Mouse (Mus musculus): ENCODE data around the gene Impg1.
A peak's percentile ranks its signal among the peaks of the same experiment; 100 is the strongest.

Impg1 gene

DNA sequence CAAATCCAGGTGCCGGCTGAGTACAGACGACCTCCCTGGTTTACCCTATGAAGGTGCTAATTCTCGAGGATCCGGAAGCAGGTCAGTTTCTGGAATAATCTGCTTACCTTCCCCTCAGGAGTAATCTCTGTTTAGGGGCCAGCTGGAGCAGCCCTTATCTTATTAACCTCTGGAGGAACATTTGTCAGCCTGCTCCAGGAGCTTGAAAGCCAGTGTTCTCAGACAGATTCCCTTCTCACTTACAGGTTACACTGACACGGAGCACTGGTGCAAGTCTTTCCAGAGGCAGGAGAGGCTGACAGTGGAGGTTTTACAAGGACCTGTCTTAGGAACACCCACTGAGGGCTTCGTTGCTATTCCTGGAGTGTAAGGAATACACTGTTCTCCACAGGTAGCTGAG is at the start of gene Impg1:
Impg1 (minus strand) TSS at position 101 of the 400 bp plus-strand sequence.
- DNase-seq, result no peak

GRCm38 (mm10) chr9:80509464-80510153 is 44.3 kb upstream of the Impg1 start:
- DNase-seq, result no peak

DNA sequence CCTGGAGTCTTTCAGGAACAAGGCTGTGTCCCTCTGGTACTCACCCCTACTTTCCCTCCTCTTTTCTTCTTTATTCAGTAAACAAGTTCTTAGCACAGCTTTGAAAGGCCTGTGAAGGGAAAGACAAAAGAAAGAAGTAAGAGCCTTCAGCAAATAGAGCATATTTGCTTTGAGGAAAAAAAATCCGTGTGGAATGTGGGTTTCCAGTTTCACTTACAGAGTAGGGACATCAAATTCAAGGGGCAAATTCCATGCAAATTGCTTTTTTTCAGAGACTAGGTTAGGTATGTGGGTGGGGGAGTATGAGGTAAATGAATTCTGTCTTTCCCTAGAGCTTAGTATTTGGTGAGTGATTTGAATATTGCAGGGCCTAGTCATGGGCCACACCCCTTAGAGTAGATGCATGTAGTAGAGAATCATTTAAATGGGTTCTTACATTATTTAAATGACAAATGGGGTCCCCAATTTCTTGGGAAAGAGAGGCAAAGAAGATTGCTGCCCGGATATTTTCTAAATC is 39.3 kb upstream of the Impg1 start:
- DNase-seq, result no peak

GRCm38 (mm10) chr9:80491591-80491990 is 26.3 kb upstream of the Impg1 start:
- no peak for DNase-seq

DNA sequence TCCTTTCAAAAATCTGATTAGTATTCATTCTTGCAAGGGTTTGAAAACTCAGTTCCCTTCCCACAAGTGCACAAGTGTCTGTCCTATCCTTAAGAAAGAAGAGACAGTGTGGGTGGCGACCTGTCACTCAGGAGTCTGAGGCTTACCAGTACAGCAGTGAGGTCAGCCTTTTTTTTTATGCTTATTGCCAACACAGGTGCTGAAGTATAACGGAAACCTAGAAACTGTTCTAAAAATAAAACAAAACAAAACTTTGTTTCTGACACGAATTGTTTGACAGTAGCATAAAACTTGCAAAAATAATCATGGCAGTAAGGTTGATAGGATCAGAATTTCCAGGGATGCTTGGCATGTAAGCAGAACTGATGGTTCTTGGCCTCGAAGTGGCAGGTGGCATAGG is 4.9 kb downstream of the Impg1 start:
- DNase-seq, result no peak

GRCm38 (mm10) chr9:80450467-80451261 is 14.6 kb downstream of the Impg1 start:
- no peak for DNase-seq

DNA sequence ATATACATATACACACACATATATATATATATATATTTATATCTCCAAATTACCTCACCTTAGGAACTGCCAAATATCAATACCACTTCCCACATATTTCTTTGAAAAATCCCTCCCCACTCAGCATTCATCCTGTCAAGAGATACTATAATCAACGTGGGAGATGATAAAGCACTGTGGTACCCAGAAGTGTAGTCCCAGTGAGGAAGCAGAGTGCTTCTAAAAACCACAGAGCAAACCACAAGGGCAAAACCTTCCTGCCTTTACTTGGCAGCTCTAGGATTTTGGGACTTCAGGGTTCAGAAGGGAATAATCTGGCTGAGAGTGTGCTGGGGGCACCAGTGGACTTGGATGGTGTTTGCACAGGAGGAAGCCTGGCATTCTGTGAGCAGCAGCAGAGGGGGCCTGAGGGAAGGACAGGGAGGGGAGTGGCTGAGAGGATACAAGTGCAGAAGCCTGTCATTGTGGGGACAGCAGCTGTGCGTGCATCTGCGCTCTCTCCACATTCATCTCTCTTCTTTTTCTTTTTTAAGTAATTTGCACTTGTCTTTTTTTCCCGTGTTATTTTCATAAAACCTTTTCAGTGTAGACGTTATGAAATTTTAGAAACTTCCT is 24.1 kb downstream of the Impg1 start:
- DNase-seq, result no peak

GRCm38 (mm10) chr9:80391404-80391803 is 73.9 kb downstream of the Impg1 start:
- DNase-seq, result no peak

- no peak for DNase-seq
Measured at GRCm38 (mm10) chr9:80391002-80391401, 74.3 kb downstream of the Impg1 start.

GRCm38 (mm10) chr9:80387890-80388289 is 77.4 kb downstream of the Impg1 start:
- no peak for DNase-seq

DNA sequence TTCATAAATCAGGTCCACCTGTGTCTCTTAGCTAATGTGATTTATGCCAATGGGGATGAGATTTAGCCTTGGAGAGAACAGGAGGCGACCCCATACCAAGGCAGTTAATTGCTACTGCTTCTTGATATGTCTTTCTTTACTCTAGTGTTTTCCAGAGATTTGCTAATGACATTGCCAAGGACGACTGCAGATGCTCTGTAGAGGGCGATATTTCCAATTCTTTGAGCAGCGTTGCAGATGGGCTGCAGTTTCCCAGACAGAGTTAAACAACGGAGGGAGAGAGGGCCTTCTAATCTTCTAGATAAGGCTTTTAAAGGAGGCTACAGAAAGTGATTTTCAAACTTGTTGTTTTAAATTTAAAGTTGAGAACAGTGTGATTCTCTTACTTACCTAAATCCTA is 78.8 kb downstream of the Impg1 start:
- DNase-seq, result no peak

GRCm38 (mm10) chr9:80386000-80386399 is 79.3 kb downstream of the Impg1 start:
- DNase-seq, result peak; percentile 21

DNA sequence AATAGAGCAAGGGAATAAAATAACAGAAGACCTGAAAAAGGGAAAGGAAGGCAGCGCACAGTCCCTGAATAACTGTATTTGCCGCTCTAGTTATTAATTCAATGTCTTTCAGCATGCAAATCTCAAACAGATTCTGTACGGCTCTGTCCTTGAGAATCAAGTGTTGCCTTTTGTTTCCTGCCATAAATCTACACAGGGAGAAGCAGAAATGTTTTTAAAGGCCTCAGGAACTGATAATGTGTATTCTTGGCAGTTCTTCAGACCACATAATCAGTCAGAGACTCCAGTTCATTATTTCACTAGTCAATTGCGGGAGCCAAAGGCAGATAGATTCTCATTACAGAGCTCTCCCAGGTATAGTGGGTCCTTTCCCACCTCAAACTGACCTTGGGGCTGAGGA is 82.6 kb downstream of the Impg1 start:
- no peak for DNase-seq

GRCm38 (mm10) chr9:80380078-80380645 is 85.1 kb downstream of the Impg1 start:
- DNase-seq, result no peak

GRCm38 (mm10) chr9:80374100-80374499 is 91.2 kb downstream of the Impg1 start:
- no peak for DNase-seq

- DNase-seq, result no peak
Measured at GRCm38 (mm10) chr9:80373304-80373739, 92.0 kb downstream of the Impg1 start.

- no peak for DNase-seq
Measured at GRCm38 (mm10) chr9:80368636-80369035, 96.6 kb downstream of the Impg1 start.

- no peak for DNase-seq
Measured at GRCm38 (mm10) chr9:80367520-80368204, 97.6 kb downstream of the Impg1 start.

GRCm38 (mm10) chr9:80360063-80360462 is 105.2 kb downstream of the Impg1 start:
- no peak for DNase-seq

DNA sequence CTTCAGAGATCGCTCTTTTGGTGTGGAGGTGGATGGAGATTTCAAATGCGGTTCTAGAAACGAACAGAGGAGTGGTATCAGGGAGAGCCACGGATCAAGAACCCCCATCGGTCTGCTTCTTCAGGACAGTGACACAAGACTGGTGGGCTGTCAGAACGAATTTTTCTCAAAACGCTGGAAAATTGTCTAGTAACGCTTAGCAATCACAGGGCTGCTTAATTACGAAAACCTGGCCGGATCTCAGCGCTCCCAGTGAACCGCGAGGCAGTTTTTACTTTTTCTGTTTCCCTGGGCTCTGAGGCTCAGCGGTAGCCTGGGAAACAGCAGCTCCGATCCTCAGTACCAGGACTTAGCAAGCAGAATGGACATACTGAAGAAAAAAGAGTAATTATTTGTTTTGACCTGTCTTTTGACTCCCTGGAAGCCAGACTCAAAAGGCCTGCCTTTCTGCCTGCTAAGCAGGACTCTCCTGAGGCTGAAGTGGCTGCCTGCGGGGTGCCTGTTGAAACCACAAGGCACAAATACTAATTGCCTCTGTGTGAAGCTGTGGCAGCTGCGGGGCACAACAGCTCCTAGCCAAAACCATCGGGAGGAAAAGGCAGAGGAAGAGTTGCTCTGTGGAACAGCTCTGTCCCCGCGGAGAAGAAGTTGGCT is 113.5 kb downstream of the Impg1 start:
- no peak for DNase-seq

- no peak for DNase-seq
Measured at GRCm38 (mm10) chr9:80351295-80351677, 114.0 kb downstream of the Impg1 start.

DNA sequence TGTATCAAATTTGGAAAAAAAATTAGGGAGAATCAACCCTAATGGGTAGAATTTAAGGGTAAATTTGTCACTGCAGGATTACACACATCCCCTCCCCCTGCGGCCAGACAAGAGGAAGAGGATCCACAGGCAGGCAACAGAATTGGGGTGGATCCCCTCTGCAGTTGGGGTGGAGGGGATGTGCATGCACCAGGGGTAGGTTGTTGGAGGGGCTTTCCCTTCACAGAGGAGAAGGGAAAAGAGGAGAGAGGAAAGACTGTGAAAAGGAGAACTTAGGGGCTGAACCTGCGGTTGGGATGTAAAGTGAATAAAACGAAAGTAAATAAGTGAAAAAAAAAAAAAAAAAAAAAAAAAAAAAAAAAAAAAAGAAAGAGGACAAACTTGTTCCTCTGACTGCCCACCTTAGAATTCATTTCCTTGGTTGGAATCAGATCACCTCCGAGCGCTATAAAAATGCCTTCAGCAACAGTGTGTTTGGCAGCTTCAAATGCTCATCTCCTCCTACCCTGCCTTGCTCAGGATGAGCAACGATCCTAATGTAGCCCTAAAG is 120.8 kb downstream of the Impg1 start:
- no peak for DNase-seq

Measured in kidney, adult 9 months (tissue).